Mouse (Mus musculus): ENCODE data around the gene Arhgef40.

Arhgef40 gene

DNA sequence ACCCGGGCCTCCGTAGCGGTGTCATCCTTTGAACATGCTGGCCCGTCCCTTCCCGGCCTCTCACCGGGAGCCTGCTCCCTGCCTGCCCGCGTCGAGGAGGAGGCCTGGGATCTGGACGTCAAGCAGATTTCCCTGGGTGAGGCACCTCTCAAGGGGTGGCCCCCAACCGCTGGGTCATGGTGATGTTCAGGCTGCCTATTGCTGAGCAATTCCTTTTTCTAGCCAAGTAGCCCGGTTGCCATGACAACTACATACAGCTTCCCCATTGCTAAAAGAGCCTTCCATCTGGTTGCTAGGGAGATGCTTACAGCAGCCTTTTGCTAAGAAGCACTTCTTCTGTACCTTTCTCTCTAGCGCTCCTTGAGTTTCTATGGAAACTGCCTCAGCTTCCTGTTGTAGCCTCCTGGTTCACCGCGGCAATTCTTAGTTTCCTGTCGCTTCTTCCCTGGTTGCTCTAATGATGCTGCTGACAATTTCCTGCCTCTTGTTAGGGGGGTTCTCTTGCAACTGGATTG lies 19.5 kb downstream of the Arhgef40 start:
- peak; percentile 84 for DNase-seq (ENCODE audit: low spot score)

DNA sequence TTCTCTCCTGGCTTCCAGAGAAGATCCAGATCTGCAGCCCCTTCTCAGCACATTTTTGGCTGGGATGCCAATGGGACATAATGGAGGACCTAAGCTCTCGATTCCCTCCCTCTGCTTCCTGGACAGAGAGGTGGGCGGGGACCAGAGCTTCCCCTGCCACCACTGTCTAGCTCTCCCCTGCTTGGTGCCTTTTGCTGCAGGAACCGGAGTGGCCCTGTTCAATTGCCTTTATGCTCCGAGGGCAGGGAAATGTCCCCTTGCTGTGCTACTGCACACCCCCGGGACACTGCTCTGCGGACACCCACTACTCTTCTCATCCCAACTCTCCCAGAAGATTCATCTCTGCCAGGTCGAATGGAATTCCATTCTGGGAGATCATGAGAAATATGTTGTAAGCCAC lies 20.6 kb downstream of the Arhgef40 start:
- no peak for DNase-seq (ENCODE audit: low spot score)

DNA sequence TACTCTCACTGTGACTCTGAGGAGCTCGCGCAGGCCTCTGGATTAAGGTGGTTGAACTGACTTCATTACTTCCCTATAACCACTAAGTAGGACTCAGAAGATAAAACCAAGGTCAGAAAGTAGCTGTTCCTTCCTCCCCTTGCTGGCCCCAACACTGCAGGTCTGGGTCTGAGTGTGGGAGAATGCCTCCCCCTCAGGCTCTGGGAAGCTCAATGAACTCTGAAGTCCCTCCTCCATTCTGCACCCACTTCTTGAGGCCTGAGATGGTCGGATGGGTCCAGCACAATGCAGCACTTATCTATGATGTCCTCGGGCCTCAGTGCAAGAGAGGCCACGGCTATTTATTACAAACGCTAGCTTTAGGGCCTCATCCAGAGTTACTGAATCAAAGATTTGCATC lies 21.1 kb downstream of the Arhgef40 start:
- no peak for DNase-seq (ENCODE audit: low spot score)

DNA sequence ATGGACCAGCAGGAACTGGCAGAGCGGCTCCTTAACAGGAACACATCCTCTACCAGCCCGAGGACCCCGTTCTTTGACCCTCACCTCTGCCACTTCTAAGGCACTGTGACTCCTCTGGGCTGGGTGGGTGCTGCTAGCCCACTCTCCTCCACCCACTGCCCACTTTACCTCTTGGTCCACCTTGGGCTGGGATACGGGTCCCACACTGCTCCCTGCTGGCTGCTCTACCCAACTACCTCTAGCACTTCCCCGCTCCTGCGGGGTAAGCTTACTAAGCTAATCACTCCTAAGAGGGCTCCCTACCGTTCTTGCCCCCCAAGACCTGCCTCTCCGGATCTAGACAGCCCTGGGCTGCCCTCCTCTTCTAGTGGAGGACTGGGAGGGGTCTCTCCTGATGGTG lies 21.7 kb downstream of the Arhgef40 start:
- DNase-seq (ENCODE audit: low spot score): no peak

DNA sequence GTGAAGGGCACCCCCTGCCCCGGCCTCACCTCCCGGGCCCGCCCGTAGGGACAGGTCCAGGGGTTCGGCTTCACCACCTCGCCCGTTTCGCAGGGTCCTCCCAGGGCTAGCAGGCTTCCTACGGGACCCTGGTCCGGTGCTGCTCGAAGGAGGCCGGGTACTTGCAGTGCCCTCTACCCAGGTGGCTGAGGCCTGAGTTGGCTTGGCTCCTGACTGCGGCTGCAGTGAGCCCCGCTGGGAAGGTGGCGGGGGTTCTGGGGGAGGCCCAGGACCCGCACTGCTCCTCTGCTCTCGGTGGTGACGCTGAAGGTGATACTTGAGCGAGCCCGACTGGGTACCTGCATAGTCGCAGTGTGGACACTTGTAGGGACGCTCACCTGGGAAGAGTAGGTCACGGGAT lies 22.3 kb downstream of the Arhgef40 start:
- DNase-seq (ENCODE audit: low spot score): no peak

DNA sequence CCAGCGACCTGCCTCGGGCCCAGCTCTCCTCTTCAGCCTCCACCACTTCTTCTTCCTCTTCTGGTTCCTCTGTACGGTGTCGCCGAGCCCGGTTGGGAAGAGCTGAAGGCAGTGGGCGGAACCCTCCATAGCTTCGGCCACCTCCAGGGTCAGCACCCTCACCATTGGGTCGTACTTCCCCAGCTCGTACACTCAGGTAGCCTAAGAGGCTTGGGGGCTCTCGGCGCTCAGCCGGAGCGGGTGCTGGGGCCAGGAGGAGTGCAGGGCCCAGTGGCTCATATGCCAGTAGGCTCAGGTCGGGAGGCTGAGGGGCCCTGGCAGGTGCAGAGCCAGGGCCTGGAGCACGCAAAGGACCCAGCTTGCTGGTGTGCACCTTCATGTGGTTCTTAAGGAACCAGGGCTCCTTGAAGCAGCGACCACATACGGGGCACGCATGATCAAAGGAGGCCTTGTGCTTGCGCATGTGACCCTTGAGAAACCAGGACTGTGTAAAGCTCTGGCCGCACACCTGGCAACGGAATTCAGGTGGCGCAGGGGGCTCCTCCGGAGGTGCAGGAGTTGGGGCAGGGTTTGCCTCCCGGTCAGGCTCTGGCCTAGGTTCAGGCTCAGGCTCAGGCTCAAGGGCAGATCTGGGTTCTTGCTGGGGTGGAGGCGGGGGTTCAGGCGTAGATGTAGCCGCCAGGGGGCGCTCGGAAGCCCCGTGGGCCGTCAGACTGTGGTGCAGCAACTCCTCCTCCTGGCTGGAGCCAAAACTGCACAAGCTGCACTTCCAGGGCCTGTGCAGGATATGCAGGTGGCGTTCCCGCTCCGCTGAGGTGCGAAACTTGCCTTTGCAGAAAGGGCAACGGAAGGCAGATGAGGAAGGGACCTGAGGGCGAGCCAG lies 24.0 kb downstream of the Arhgef40 start:
- peak; percentile 94 for DNase-seq (ENCODE audit: low spot score)

DNA sequence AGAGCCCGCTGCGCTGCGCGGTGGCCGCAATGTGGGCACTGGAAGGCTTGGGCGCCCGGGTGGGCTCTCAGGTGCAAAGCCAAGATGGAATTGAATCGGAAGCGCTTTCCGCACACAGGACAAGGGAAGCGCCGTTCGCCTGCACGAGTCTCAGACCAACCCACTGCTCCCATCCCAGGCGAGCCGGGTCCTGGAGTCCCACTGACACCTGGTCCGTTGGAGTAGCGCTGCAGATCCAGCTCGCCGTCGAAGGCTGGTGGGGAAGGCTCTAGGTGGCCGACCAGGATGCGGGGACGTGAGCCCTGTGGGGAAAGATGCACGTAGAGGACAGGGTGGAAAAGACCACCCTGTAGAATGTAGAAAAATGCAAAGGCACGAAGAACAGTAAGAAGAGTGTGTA lies 24.8 kb downstream of the Arhgef40 start:
- no peak for DNase-seq (ENCODE audit: low spot score)

DNA sequence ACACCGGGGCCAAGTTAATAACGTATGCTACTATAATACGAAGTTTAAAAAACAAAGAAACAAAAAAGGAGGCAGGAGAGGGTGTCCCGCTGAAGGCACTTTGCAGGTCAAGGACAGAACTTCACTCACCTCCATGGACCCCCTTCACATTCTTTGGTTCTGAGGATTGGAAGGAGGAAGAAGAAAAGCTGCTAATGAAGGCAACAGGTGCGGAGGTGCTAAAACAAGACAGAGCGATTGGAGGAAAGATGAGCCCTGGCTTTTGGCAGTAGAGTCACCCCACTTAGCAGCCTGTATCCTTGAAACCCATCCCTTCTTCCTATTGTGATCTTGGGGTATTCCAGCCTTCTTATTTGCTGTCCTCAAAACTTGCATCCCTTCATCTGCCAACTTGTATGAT lies 25.3 kb downstream of the Arhgef40 start:
- DNase-seq (ENCODE audit: low spot score): no peak

DNA sequence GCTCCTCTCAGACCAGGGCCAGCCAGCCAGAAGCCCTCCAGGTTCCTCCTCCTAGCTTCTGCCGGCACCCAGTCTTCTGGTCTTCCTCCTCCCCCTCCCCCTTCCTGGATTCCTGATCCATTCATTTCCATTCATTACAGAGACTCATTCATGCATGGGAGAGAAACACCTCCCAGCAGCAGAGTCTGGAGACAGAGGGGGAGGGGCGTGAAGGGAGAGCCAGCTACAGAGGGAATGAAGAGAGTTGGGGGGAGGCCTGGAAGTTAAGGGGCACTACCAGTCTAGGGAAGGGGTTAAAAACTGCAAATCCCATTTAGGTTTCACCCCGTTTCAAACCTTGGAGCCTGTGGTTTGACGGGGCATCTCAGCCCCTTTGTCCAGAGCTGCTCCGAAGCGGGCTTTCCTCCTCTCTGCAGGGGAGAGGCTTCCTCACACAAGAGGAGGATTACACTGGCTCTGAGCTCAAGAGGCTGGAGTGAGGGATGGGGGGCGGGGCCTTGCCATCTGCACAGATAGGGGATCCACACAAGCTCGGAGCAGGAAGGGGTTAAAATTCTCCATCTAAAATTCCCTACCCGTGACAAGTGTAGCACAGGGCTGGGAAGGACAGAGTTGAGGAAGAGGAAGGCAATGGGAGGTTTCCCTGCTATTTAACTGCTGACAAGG lies 26.1 kb downstream of the Arhgef40 start:
- peak; percentile 61 for DNase-seq (ENCODE audit: low spot score)

DNA sequence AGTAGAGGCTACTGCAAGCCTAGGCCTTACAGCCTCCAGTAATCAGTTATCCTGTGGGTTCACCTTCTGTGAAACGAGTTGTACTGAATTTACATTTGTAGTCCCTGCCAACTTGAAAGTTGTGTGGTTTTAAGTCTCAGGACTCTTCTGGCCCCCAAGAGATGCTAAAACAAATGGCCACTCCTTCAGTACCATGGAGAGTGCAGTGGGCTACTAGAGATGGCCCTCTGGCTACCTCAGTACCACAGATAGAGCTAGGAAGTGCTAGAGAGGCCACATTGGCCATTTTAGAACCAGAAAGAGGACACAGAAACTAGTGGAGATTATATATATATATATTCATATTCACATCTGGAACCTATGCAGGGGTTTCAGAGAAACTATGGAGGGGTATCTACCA lies 27.2 kb downstream of the Arhgef40 start:
- DNase-seq (ENCODE audit: low spot score): no peak

DNA sequence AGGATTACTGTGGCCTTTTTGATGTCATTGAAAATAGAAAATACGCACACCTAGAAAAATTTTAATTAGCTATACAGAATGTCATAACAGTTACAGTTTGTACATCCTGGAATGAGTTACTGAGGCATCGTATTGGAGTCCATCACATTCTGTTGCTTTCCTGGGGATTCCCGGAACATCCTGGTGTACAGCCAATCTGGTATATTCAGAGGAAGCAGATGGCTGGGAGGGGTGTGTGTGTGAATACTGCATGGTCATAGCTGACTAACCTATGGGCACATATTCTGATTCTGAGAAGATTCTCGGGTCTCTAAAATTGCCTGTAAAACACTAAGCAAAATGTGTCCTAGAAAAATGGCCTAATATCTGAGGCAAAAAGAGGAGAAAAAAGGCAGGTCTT lies 27.6 kb downstream of the Arhgef40 start:
- DNase-seq (ENCODE audit: low spot score): no peak

DNA sequence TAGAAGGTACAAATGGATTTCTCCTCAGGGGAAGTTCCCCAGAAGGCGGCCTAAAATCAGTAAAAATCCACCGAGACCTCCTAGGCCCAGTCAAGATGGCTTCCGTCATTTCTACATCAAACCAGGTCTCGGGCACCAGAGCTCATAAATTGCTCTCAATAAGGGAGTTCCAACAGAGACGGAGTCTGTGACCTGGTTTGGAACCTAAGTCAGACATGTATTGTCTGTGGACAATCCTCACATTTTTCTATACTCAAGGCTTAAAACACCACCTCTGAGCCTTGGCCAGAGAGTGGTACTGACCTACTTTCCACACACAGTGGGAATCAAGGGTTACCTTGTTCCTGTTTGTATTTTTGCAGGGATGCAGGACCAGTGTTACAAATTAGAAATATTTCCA lies 28.0 kb downstream of the Arhgef40 start:
- DNase-seq (ENCODE audit: low spot score): no peak

DNA sequence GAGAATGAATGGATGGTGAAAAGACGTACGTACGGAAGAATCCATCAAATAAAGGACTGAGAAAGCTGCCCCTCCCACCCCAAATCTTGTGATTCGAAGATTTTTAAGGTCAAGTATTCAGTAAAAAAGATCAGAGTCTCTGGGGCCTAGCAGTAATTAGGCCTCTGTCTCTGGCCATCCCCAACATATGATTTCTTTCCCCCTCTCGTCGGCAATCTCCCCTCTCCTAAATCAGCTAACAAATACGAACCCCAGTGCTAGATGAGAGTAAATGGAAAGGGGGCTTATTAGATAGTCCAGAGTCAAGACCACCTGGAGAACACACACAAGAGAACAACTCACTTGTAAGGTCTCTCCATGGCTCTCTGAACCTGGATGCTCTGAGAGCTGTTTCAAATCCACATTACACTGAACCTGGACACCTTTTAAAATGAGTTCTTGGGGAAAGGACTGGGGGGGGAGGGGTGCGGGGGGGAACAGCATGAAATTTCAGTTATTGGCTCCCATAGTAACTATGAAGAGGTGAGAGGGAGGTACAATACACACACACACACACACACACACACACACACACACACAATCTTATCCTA lies 28.6 kb downstream of the Arhgef40 start:
- DNase-seq (ENCODE audit: low spot score): no peak

DNA sequence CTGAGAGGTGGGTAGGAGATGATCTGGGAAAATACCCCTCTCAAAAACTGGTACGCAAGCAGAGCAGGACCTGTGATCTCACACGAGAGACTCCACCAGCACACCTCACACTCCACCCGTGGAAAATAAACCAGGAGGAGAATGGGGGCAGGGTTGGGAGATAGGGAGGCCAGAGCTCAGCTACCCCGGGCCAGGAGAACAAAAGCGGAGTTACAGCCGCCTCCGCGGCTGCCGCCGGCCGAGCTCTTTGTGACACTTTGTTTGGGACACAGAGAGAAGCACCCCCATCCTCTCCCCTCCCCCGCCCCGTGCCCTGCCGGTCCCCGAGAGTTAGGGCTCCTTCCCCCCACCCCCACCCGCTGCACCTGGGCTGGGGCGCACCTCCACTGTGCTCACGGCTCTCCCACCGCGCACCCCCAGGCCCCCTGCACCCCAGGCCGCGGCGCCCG lies 29.3 kb downstream of the Arhgef40 start:
- no peak for DNase-seq (ENCODE audit: low spot score)

DNA sequence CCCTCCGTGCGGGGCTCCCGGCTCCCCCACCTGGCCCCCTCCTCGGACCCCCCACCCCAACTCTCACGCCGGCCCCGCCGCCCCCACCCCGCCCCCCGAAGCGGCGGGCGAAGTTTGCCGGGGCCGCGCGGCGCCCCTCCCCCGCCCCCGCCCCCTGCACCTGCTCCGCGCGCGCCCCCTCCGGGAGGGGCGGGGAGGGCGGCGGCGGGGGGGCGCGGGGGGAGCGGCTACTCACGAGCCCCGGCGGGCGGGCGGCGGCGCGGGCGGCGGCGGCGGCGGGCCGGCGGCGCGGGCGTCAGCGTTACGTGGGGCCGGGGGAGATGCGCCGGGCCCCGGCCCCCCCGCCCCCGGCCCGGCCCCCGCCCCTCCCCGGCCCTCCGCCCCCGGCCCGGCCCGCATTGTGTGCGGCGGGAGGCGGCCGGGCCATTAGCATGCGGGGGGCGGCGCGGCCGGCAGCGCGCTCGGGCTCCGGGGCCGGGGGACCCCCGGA lies 29.8 kb downstream of the Arhgef40 start:
- DNase-seq (ENCODE audit: low spot score): no peak

DNA sequence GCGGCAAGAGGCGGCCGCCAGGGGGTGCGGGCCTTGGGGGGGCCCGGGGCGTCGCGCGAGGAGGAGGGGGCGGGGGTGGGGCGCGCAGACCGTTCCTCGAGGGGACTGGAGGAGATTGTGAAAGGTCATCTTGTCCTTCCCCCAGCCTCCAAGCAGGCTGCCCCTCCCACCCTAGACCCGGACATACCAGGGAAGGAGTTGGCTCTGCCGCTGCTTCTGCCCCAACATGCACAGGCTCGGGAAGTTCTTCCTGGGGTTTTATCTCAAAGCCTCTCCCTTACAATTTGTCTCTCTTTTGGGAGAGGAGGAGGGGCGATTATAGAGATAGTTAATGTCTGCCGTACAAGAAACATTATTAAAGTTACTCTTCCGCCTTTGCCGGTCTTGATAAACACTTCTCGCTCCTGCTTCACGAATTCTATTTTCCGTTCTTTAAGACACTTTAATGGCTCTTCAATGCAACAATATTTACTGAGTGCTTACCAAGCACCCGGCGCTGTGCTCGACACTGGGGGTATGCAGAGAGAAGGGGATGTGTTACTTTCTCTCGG lies 30.3 kb downstream of the Arhgef40 start:
- DNase-seq (ENCODE audit: low spot score): no peak

DNA sequence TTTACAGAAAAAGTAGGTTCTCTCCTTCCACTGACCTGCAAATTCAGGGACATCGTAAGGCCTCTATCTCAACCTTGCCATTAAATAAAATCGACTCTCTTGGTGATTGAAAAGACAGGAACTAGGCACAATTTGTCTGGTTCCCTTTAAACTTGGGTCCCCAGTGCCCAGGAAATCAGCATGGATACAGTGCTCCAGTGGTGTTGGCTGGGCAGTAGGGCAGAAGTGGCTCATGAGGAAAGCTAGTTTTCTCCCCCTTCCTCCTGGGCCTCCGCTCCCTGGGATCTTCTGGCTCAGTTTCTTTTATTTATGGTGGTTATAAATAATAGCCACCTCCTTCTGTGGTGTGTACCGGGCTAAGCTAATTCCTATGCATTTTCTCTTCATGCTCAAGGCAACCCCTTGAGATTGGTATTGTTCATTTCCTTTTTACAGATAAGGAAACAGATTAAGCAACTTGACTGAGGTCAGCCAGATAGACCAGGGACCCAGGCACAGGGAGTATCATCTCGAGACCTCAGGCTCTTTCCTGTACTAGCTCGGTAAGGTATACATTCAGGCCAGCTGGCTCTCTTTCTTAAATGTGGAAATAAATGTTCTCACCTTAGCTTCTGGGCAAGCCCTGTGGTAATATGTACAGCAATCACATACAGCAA lies 31.1 kb downstream of the Arhgef40 start, which contains the start of gene Tmem253:
TSS of gene Tmem253 (plus strand) at position 214 of the 656 bp plus-strand sequence.
- no peak for DNase-seq (ENCODE audit: low spot score)

DNA sequence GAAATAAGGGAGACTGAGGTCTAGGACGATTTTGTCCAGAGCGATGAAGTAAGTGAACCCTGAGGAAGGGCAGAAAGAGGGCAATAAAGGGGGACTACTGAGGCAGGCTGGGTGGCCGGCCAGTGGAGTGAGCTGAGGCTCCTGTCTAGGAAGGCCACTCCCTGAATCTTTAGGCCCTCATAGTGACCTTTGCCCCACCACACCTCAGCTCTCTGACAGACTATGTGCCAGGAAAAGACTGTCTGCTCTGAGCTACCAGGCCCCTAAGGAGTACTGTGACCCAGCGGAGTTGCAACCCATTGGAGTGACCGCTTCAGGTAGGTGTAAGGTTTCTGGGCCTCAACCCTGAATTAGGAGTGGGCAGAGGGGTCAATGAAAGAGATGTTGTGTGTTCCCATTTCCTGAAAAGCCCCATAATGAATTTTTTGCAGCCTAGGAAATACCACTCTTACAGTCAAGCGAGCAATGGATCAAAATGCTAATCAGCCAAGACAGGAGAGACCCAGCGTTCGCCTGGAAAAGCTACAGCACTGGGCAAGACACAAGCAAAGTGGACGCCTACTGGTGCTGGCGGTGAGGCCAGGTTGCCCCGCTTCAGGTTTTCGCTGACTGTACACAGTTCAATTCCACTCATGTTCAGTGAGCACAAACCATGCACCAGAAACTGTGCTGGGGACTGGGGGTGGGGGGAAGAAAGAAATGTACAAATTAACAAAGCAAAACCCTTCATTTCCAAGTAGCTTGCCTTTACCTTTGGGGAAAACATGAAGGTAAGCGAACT lies 32.3 kb downstream of the Arhgef40 start:
- DNase-seq (ENCODE audit: low spot score): no peak

DNA sequence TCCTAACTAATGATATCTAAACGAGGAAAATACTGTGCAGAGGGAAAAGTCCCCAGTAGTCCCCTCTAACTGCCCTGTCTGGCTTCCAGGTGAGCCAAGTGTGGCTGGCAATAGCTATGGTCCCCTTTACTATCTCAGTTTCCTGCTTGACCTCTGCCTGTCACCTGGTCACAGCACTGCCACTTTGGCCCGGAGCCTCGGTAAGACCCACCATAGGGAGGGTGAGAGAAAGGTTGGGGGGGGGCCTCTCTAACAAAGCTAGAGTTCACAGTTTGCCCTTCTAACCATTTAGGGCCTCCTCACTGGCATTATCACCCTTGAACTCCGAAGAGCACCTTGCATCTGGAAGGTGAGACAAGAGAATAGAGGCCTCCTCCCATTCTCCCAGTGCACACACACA lies 33.1 kb downstream of the Arhgef40 start:
- DNase-seq (ENCODE audit: low spot score): no peak

DNA sequence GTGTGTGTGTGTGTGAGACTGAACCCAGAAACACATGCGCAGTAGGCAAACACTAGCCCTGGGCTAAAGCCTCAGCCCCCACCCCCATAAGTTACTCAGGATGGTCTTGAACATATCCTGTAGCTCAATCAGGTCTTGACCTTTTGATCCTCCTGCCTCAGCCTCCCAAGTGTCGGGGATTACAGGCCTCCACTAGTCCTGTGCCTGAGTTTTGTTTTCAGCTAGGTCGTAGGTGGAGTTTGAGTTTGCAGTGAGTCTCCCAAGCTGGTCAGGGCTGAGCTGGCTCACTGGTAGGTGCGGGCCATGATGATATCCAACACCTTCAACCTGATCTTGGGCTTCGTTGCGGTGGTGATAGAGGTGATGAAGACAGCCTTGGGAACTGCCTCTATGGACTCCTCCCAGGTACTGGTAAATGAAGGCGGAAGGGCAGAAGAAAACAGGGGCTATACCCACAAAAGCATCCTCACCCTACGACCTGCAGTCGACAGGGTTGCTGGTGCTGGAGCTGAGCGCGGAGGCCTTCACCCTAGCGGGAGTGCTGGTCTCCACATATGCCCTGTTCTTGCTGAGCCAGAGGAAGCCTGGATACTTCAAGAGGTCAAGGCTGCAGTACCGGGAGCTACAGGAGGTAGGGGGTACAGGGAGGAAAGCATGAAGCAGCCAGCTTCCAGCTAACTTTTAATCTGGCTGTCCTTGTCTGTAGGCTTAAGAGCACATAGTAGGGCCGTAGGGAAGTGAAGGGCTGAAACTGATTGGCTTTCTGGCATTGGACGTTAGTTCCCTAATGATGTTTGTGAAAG lies 33.9 kb downstream of the Arhgef40 start:
- DNase-seq (ENCODE audit: low spot score): no peak
